Mouse (Mus musculus): ENCODE data around the gene Wdr4.

GRCm38 (mm10) chr17:31547974-31548373 is 28.2 kb upstream of the Wdr4 start:
- TF ChIP-seq POLR2A (IDR thresholded peaks at IDR 0.05; ENCODE audit: low read depth, low read length), result no peak
- TF ChIP-seq CTCF (IDR thresholded peaks at IDR 0.05; ENCODE audit: extremely low read depth, insufficient read depth, insufficient read length, insufficient replicate concordance), result no peak

Data from spleen, adult 2 months (tissue).